Mouse (Mus musculus): ENCODE measurements around the gene Cpvl. TPM values are rescaled to one million over a fixed set of nuclear protein-coding genes. Genes with fewer than 3 reads are reported as not detected.
A peak's percentile ranks its signal among the peaks of the same experiment; 100 is the strongest.

The Cpvl gene
- polyA plus RNA-seq, 2 experiments, result 0.20 to 0.21 TPM

- H3K36me3 ChIP-seq (ENCODE audit: control insufficient read depth, insufficient read depth, low read length), result no peaks in the 10 kb centered on the region
- H3K9ac ChIP-seq (ENCODE audit: low read depth, low read length, severe bottlenecking), result no peak overlapping the region
- no peak for ATAC-seq (ENCODE audit: low FRiP score, low read depth)
- DNase-seq (ENCODE audit: low spot score), result no peak
- peaks cover 27% of the 10 kb centered on the region for H3K4me1 ChIP-seq (ENCODE audit: control insufficient read depth, insufficient read depth, low read length)
- no peaks in the 10 kb centered on the region for H3K27me3 ChIP-seq (ENCODE audit: control insufficient read depth, insufficient read depth, low read length)
- no peak overlapping the region for H3K4me3 ChIP-seq (replicated peaks; ENCODE audit: low read length)
- WGBS, result 75% methylated on average over 8 of the region's 8 CpGs
- no peak for TF ChIP-seq POLR2A (IDR thresholded peaks at IDR 0.05; ENCODE audit: borderline replicate concordance, extremely low read depth, insufficient read depth, insufficient read length)
- H3K27ac ChIP-seq (replicated peaks; ENCODE audit: low read depth, low read length), result no peak overlapping the region
- no peak overlapping the region for H3K4me2 ChIP-seq (replicated peaks; ENCODE audit: low read depth, low read length, severe bottlenecking)
- H3K9me3 ChIP-seq (ENCODE audit: control insufficient read depth, low read length), result no peaks in the 10 kb centered on the region
Measured at GRCm38 (mm10) chr6:53879567-53879966, 98.9 kb downstream of the Cpvl start.

GRCm38 (mm10) chr6:53874881-53875429 is 103.5 kb downstream of the Cpvl start:
- Histone ChIP-seq H3K36me3 (ENCODE audit: control insufficient read depth, insufficient read depth, low read length) (no peaks in the 10 kb centered on the region), H3K4me3 (replicated peaks; ENCODE audit: low read length) (no peak overlapping the region), H3K27me3 (ENCODE audit: control insufficient read depth, insufficient read depth, low read length) (no peaks in the 10 kb centered on the region), H3K9ac (ENCODE audit: low read depth, low read length, severe bottlenecking) (no peak overlapping the region), H3K27ac (replicated peaks; ENCODE audit: low read depth, low read length) (no peak overlapping the region), H3K9me3 (ENCODE audit: control insufficient read depth, low read length) (no peaks in the 10 kb centered on the region), H3K4me1 (ENCODE audit: control insufficient read depth, insufficient read depth, low read length) (no peaks in the 10 kb centered on the region), H3K4me2 (replicated peaks; ENCODE audit: low read depth, low read length, severe bottlenecking) (no peak overlapping the region)
- 87% methylated on average over 9 of the region's 9 CpGs for WGBS
- TF ChIP-seq POLR2A (IDR thresholded peaks at IDR 0.05; ENCODE audit: borderline replicate concordance, extremely low read depth, insufficient read depth, insufficient read length), result no peak
- ATAC-seq (ENCODE audit: low FRiP score, low read depth) (no peak), DNase-seq (ENCODE audit: low spot score) (no peak)

GRCm38 (mm10) chr6:53871903-53872302 is 106.6 kb downstream of the Cpvl start:
- H3K9ac ChIP-seq (ENCODE audit: low read depth, low read length, severe bottlenecking), result no peak overlapping the region
- no peak overlapping the region for H3K4me2 ChIP-seq (replicated peaks; ENCODE audit: low read depth, low read length, severe bottlenecking)
- H3K27me3 ChIP-seq (ENCODE audit: control insufficient read depth, insufficient read depth, low read length), result no peaks in the 10 kb centered on the region
- DNase-seq (ENCODE audit: low spot score) (no peak), ATAC-seq (ENCODE audit: low FRiP score, low read depth) (no peak)
- no peaks in the 10 kb centered on the region for H3K36me3 ChIP-seq (ENCODE audit: control insufficient read depth, insufficient read depth, low read length)
- no peaks in the 10 kb centered on the region for H3K9me3 ChIP-seq (ENCODE audit: control insufficient read depth, low read length)
- no peak overlapping the region for H3K27ac ChIP-seq (replicated peaks; ENCODE audit: low read depth, low read length)
- no peak for TF ChIP-seq POLR2A (IDR thresholded peaks at IDR 0.05; ENCODE audit: borderline replicate concordance, extremely low read depth, insufficient read depth, insufficient read length)
- H3K4me1 ChIP-seq (ENCODE audit: control insufficient read depth, insufficient read depth, low read length), result no peaks in the 10 kb centered on the region
- no peak overlapping the region for H3K4me3 ChIP-seq (replicated peaks; ENCODE audit: low read length)
- 77% methylated on average over 6 of the region's 6 CpGs for WGBS

GRCm38 (mm10) chr6:53863011-53863410 is 115.5 kb downstream of the Cpvl start:
- TF ChIP-seq POLR2A (IDR thresholded peaks at IDR 0.05; ENCODE audit: borderline replicate concordance, extremely low read depth, insufficient read depth, insufficient read length), result no peak
- Histone ChIP-seq H3K4me1 (ENCODE audit: control insufficient read depth, insufficient read depth, low read length) (0 out of 2 replicates have a peak, but pooled peaks cover 2% of the 10 kb centered on the region), H3K9me3 (ENCODE audit: control insufficient read depth, low read length) (no peaks in the 10 kb centered on the region), H3K9ac (ENCODE audit: low read depth, low read length, severe bottlenecking) (no peak overlapping the region), H3K27me3 (ENCODE audit: control insufficient read depth, insufficient read depth, low read length) (no peaks in the 10 kb centered on the region), H3K27ac (replicated peaks; ENCODE audit: low read depth, low read length) (no peak overlapping the region), H3K36me3 (ENCODE audit: control insufficient read depth, insufficient read depth, low read length) (no peaks in the 10 kb centered on the region), H3K4me3 (replicated peaks; ENCODE audit: low read length) (no peak overlapping the region), H3K4me2 (replicated peaks; ENCODE audit: low read depth, low read length, severe bottlenecking) (no peak overlapping the region)
- WGBS, result 84% methylated on average over 2 of the region's 2 CpGs
- no peak for ATAC-seq (ENCODE audit: low FRiP score, low read depth)
- DNase-seq (ENCODE audit: low spot score), result no peak

- Histone ChIP-seq H3K9me3 (ENCODE audit: control insufficient read depth, low read length) (no peaks in the 10 kb centered on the region), H3K4me2 (replicated peaks; ENCODE audit: low read depth, low read length, severe bottlenecking) (no peak overlapping the region), H3K9ac (ENCODE audit: low read depth, low read length, severe bottlenecking) (no peak overlapping the region), H3K4me1 (ENCODE audit: control insufficient read depth, insufficient read depth, low read length) (peaks cover 15% of the 10 kb centered on the region), H3K36me3 (ENCODE audit: control insufficient read depth, insufficient read depth, low read length) (no peaks in the 10 kb centered on the region), H3K27me3 (ENCODE audit: control insufficient read depth, insufficient read depth, low read length) (no peaks in the 10 kb centered on the region), H3K27ac (replicated peaks; ENCODE audit: low read depth, low read length) (no peak overlapping the region), H3K4me3 (replicated peaks; ENCODE audit: low read length) (no peak overlapping the region)
- no peak for DNase-seq (ENCODE audit: low spot score)
- TF ChIP-seq POLR2A (IDR thresholded peaks at IDR 0.05; ENCODE audit: borderline replicate concordance, extremely low read depth, insufficient read depth, insufficient read length), result no peak
- WGBS, result 33% methylated on average over 1 of the region's 1 CpGs
- no peak for ATAC-seq (ENCODE audit: low FRiP score, low read depth)
Measured at GRCm38 (mm10) chr6:53859106-53859505, 119.4 kb downstream of the Cpvl start.

GRCm38 (mm10) chr6:53857822-53858221 is 120.6 kb downstream of the Cpvl start:
- no peaks in the 10 kb centered on the region for H3K9me3 ChIP-seq (ENCODE audit: control insufficient read depth, low read length)
- ATAC-seq (ENCODE audit: low FRiP score, low read depth) (peak; percentile 56), DNase-seq (ENCODE audit: low spot score) (peak; percentile 69)
- no peak overlapping the region for H3K4me2 ChIP-seq (replicated peaks; ENCODE audit: low read depth, low read length, severe bottlenecking)
- H3K4me1 ChIP-seq (ENCODE audit: control insufficient read depth, insufficient read depth, low read length), result peaks cover 16% of the 10 kb centered on the region
- H3K27ac ChIP-seq (replicated peaks; ENCODE audit: low read depth, low read length), result no peak overlapping the region
- H3K27me3 ChIP-seq (ENCODE audit: control insufficient read depth, insufficient read depth, low read length), result no peaks in the 10 kb centered on the region
- no peaks in the 10 kb centered on the region for H3K36me3 ChIP-seq (ENCODE audit: control insufficient read depth, insufficient read depth, low read length)
- H3K9ac ChIP-seq (ENCODE audit: low read depth, low read length, severe bottlenecking), result no peak overlapping the region
- TF ChIP-seq POLR2A (IDR thresholded peaks at IDR 0.05; ENCODE audit: borderline replicate concordance, extremely low read depth, insufficient read depth, insufficient read length), result no peak
- H3K4me3 ChIP-seq (replicated peaks; ENCODE audit: low read length), result no peak overlapping the region
- 38% methylated on average over 7 of the region's 7 CpGs for WGBS
